22 mouse cellular contexts compared by ENCODE assay signal in genomic region chr13:111269789-111270335, GRCm38 (mm10). TPM values are rescaled to one million over a fixed set of nuclear protein-coding genes. Genes with fewer than 3 reads are reported as not detected.
DNase-seq lines count a peak whose midpoint lies in the region; ATAC-seq and TF ChIP-seq lines count a peak whose summit lies in the region.
"Had no signal": no experiment of that assay in that cellular context is flagged by ENCODE, and none has a peak within 500 bp of the region (broad histone marks: within the 10 kb centered on the region; RNA-seq: fewer than 3 reads in every experiment).

No protein-coding gene starts in this region.

- H3K27ac ChIP-seq in left cerebral cortex, adult 2 months, result peak overlapping the region; percentile 3
- 0 out of 2 replicates have a peak overlapping the region, but pooled peaks have one; percentile 9 for H3K27ac ChIP-seq in embryonic facial prominence, embryonic 13.5 days
- H3K27ac ChIP-seq in lung, embryonic 15.5 days, result peak overlapping the region; percentile 76
- peak overlapping the region; percentile 76 for H3K27ac ChIP-seq in small intestine, adult 2 months (ENCODE audit: insufficient read depth, low read depth, low read length)
- H3K27ac ChIP-seq: forebrain, embryonic 12.5 days; hindbrain, embryonic 15.5 days; liver, embryonic 14.5 days; neural tube, embryonic 13.5 days had no signal

- 70% methylated on average over 13 of the region's 13 CpGs for WGBS in embryonic facial prominence, embryonic 13.5 days
- WGBS in lung, embryonic 15.5 days, result 26% methylated on average over 13 of the region's 13 CpGs
- 58% methylated on average over 13 of the region's 13 CpGs for WGBS in small intestine, adult 2 months

- intact Hi-C loops in left cerebral cortex, adult 2 months (cut with DNase I), result loop anchor here (2.0 kb wide), 1 partner anchor 125 kb away; no protein-coding TSS in a partner anchor

- H3K4me1 ChIP-seq in embryonic facial prominence, embryonic 13.5 days, result peaks cover 59% of the 10 kb centered on the region
- peaks cover 39% of the 10 kb centered on the region for H3K4me1 ChIP-seq in lung, embryonic 15.5 days
- peaks cover 2% of the 10 kb centered on the region; the same call in 1 of the 2 replicates for H3K4me1 ChIP-seq in small intestine, adult 2 months (ENCODE audit: control insufficient read depth, insufficient read depth, insufficient read length, low read length)
- H3K4me1 ChIP-seq: hindbrain, embryonic 15.5 days; neural tube, embryonic 13.5 days had no signal

- H3K36me3 ChIP-seq in embryonic facial prominence, embryonic 13.5 days, result no peaks in the 10 kb centered on the region
- H3K36me3 ChIP-seq in lung, embryonic 15.5 days, result no peaks in the 10 kb centered on the region
- H3K36me3 ChIP-seq in small intestine, adult 2 months (ENCODE audit: control insufficient read depth, insufficient read depth, low read length), result no peaks in the 10 kb centered on the region
- H3K36me3 ChIP-seq: forebrain, embryonic 12.5 days; hindbrain, embryonic 15.5 days; neural tube, embryonic 13.5 days had no signal

- no peak for DNase-seq in left cerebral cortex, adult 2 months (ENCODE audit: extremely low spot score in 1 of 2, low spot score in 2 of 2)
- no peak for DNase-seq in left cerebral cortex, adult 9 months (ENCODE audit: low spot score in 2 of 2)
- DNase-seq in kidney, postnatal 25 days, result no peak
- no peak for DNase-seq in layer of hippocampus, postnatal 36 days
- DNase-seq: B cell, adult 2 months; cerebellum, adult 8-10 months; gastrocnemius, postnatal 36 days; heart, postnatal 14 days; kidney, adult 2 months; kidney, postnatal 36 days; left cerebral cortex, postnatal 4 days had no signal

- no peak for ATAC-seq in embryonic facial prominence, embryonic 13.5 days (ENCODE audit: insufficient number of reproducible peaks, insufficient read depth, low FRiP score, low TSS enrichment, low read depth)
- ATAC-seq in lung, embryonic 15.5 days (ENCODE audit: borderline replicate concordance, extremely low read depth, low FRiP score, low TSS enrichment), result peak; percentile 47; the same call in 1 of the 2 replicates
- no peak for ATAC-seq in megakaryocyte progenitor cell, adult 5-6 weeks (replicated peaks; ENCODE audit: poor library complexity)
- ATAC-seq: Patski had no signal

- no peak for TF ChIP-seq CTCF in left cerebral cortex, adult 2 months (IDR thresholded peaks at IDR 0.05)
- TF ChIP-seq CTCF in small intestine, adult 2 months (IDR thresholded peaks at IDR 0.05; ENCODE audit: extremely low read depth, insufficient read length, insufficient replicate concordance, low read depth, low read length), result no peak

- no peaks in the 10 kb centered on the region for H3K9me3 ChIP-seq in embryonic facial prominence, embryonic 13.5 days
- no peaks in the 10 kb centered on the region for H3K9me3 ChIP-seq in lung, embryonic 15.5 days
- H3K9me3 ChIP-seq: forebrain, embryonic 12.5 days; hindbrain, embryonic 15.5 days; neural tube, embryonic 13.5 days had no signal

- H3K9ac ChIP-seq in embryonic facial prominence, embryonic 13.5 days, result no peak overlapping the region
- no peak overlapping the region for H3K9ac ChIP-seq in lung, embryonic 15.5 days
- H3K9ac ChIP-seq: forebrain, embryonic 12.5 days; hindbrain, embryonic 15.5 days; liver, embryonic 14.5 days; neural tube, embryonic 13.5 days had no signal

- H3K27me3 ChIP-seq in embryonic facial prominence, embryonic 13.5 days, result no peaks in the 10 kb centered on the region
- H3K27me3 ChIP-seq in lung, embryonic 15.5 days, result no peaks in the 10 kb centered on the region
- no peaks in the 10 kb centered on the region for H3K27me3 ChIP-seq in small intestine, adult 2 months (ENCODE audit: control insufficient read depth, insufficient read depth, low read length)
- H3K27me3 ChIP-seq: forebrain, embryonic 12.5 days; hindbrain, embryonic 15.5 days; neural tube, embryonic 13.5 days; Patski had no signal

- no peak overlapping the region for H3K4me3 ChIP-seq in left cerebral cortex, adult 2 months
- H3K4me3 ChIP-seq in embryonic facial prominence, embryonic 13.5 days, result no peak overlapping the region
- no peak overlapping the region for H3K4me3 ChIP-seq in lung, embryonic 15.5 days
- H3K4me3 ChIP-seq in small intestine, adult 2 months (ENCODE audit: low read depth, low read length), result no peak overlapping the region
- H3K4me3 ChIP-seq: forebrain, embryonic 12.5 days; hindbrain, embryonic 15.5 days; neural tube, embryonic 13.5 days had no signal

- H3K4me2 ChIP-seq in embryonic facial prominence, embryonic 13.5 days, result no peak overlapping the region
- peak overlapping the region; percentile 32 for H3K4me2 ChIP-seq in lung, embryonic 15.5 days
- H3K4me2 ChIP-seq: forebrain, embryonic 12.5 days; heart, embryonic 11.5 days; hindbrain, embryonic 15.5 days; neural tube, embryonic 13.5 days had no signal

- no peak for TF ChIP-seq POLR2A in small intestine, adult 2 months (IDR thresholded peaks at IDR 0.05; ENCODE audit: low read depth, low read length)

RNA-seq across cellular contexts. Expression of gene Actbl2, which starts 15.0 kb away (rescaled TPM):
- not detected for total RNA-seq in left cerebral cortex, adult 2 months (2021)
- polyA plus RNA-seq in embryonic facial prominence, embryonic 13.5 days (2015; fragmentation: Nextera tagmentation; extraction: Ambion mirVana), result not detected in 2 replicates
- polyA plus RNA-seq in lung, embryonic 15.5 days (2015; fragmentation: Nextera tagmentation; extraction: Ambion mirVana), result not detected in 2 replicates
- not detected in 2 replicates for polyA plus RNA-seq in small intestine, adult 2 months (2012; rRNA removed)
- not detected for total RNA-seq in layer of hippocampus, postnatal 36 days (2021)
- not detected in 2 replicates for total RNA-seq in megakaryocyte progenitor cell, adult 5-6 weeks (2015)
- not detected in 2 replicates for total RNA-seq in megakaryocyte progenitor cell, adult 5-6 weeks (2017)
- total RNA-seq: gastrocnemius, postnatal 36 days; heart, postnatal 14 days; layer of hippocampus, postnatal 14 days; left cerebral cortex, postnatal 4 days had no signal
- polyA plus RNA-seq: forebrain, embryonic 12.5 days; heart, embryonic 11.5 days; hindbrain, embryonic 15.5 days; kidney, adult 2 months; liver, embryonic 14.5 days; neural tube, embryonic 13.5 days; Patski had no signal

Comparison
In these comparisons a context has a peak if more than half of its experiments do, and no peak if none do; other contexts are left out.
1. H3K27ac ChIP-seq: peak in every context shown above with its lines; median percentile 76 in lung, embryonic 15.5 days; 76 in small intestine, adult 2 months; 9 in embryonic facial prominence, embryonic 13.5 days; 3 in left cerebral cortex, adult 2 months.